Mouse (Mus musculus): ENCODE measurements around the gene Ndufaf3.
"Not testable (repeated sequence)": the region's sequence is repeated elsewhere in the genome, so short reads cannot be mapped to it uniquely, and the experiment has no call there.

Gene Ndufaf3

GRCm38 (mm10) chr9:108566815-108567776, at the start of gene Ndufaf3:
TSS of gene Ndufaf3 (minus strand) at chr9:108567434.
- DNase-seq (ENCODE audit: low read depth, low spot score): peak; percentile 98

GRCm38 (mm10) chr9:108611488-108611887, 44.3 kb upstream of the Ndufaf3 start:
- DNase-seq (ENCODE audit: low read depth, low spot score): peak; percentile 65

- DNase-seq (ENCODE audit: low read depth, low spot score): no peak
Observed at GRCm38 (mm10) chr9:108608889-108609288, 41.7 kb upstream of the Ndufaf3 start.

GRCm38 (mm10) chr9:108607929-108608328, 40.7 kb upstream of the Ndufaf3 start:
- DNase-seq (ENCODE audit: low read depth, low spot score): not testable (repeated sequence)

- DNase-seq (ENCODE audit: low read depth, low spot score): no peak
Observed at GRCm38 (mm10) chr9:108601986-108602385, 34.8 kb upstream of the Ndufaf3 start.

- no peak for DNase-seq (ENCODE audit: low read depth, low spot score)
Observed at GRCm38 (mm10) chr9:108600011-108600410, 32.8 kb upstream of the Ndufaf3 start.

- DNase-seq (ENCODE audit: low read depth, low spot score): no peak
Observed at GRCm38 (mm10) chr9:108599021-108599566, 31.9 kb upstream of the Ndufaf3 start.

- DNase-seq (ENCODE audit: low read depth, low spot score): peak; percentile 90
Observed at GRCm38 (mm10) chr9:108596998-108597764, 29.9 kb upstream of the Ndufaf3 start, which contains the start of gene P4htm. TSS of gene P4htm (minus strand) at chr9:108597667.

GRCm38 (mm10) chr9:108594354-108594753, 27.1 kb upstream of the Ndufaf3 start:
- no peak for DNase-seq (ENCODE audit: low read depth, low spot score)

- DNase-seq (ENCODE audit: low read depth, low spot score): peak; percentile 56
Observed at GRCm38 (mm10) chr9:108591462-108591861, 24.2 kb upstream of the Ndufaf3 start.

GRCm38 (mm10) chr9:108589229-108589628, 22.0 kb upstream of the Ndufaf3 start:
- peak; percentile 63 for DNase-seq (ENCODE audit: low read depth, low spot score)

- peak; percentile 98 for DNase-seq (ENCODE audit: low read depth, low spot score)
Observed at GRCm38 (mm10) chr9:108587571-108588180, 20.4 kb upstream of the Ndufaf3 start.

GRCm38 (mm10) chr9:108579344-108579690, 12.1 kb upstream of the Ndufaf3 start:
- DNase-seq (ENCODE audit: low read depth, low spot score): no peak

GRCm38 (mm10) chr9:108578545-108579343, 11.5 kb upstream of the Ndufaf3 start, which contains the start of gene Wdr6:
TSS of gene Wdr6 (minus strand) at chr9:108578739.
- peak; percentile 98 for DNase-seq (ENCODE audit: low read depth, low spot score)

- peak; percentile 62 for DNase-seq (ENCODE audit: low read depth, low spot score)
Observed at GRCm38 (mm10) chr9:108577934-108578544, 10.8 kb upstream of the Ndufaf3 start.

- no peak for DNase-seq (ENCODE audit: low read depth, low spot score)
Observed at GRCm38 (mm10) chr9:108577025-108577424, 9.8 kb upstream of the Ndufaf3 start.

- no peak for DNase-seq (ENCODE audit: low read depth, low spot score)
Observed at GRCm38 (mm10) chr9:108575321-108576297, 8.4 kb upstream of the Ndufaf3 start.

GRCm38 (mm10) chr9:108574921-108575320, 7.7 kb upstream of the Ndufaf3 start:
- DNase-seq (ENCODE audit: low read depth, low spot score): no peak
